Mouse (Mus musculus): ENCODE data around the gene St6galnac4.

The St6galnac4 gene

GRCm38 (mm10) chr2:32586871-32587351 is at the start of gene St6galnac4:
Gene St6galnac4 (plus strand): TSS chr2:32587095.
- DNase-seq (ENCODE audit: low read depth): peak; percentile 86

- DNase-seq (ENCODE audit: low read depth): no peak
Measured at GRCm38 (mm10) chr2:32537360-32537905, 49.5 kb upstream of the St6galnac4 start.

- DNase-seq (ENCODE audit: low read depth): no peak
Measured at GRCm38 (mm10) chr2:32537941-32538340, 49.0 kb upstream of the St6galnac4 start.

GRCm38 (mm10) chr2:32538461-32538860 is 48.4 kb upstream of the St6galnac4 start:
- no peak for DNase-seq (ENCODE audit: low read depth)

GRCm38 (mm10) chr2:32539452-32539981 is 47.4 kb upstream of the St6galnac4 start:
- no peak for DNase-seq (ENCODE audit: low read depth)

GRCm38 (mm10) chr2:32541333-32541908 is 45.5 kb upstream of the St6galnac4 start:
- no peak for DNase-seq (ENCODE audit: low read depth)

- DNase-seq (ENCODE audit: low read depth): no peak
Measured at GRCm38 (mm10) chr2:32541986-32542573, 44.8 kb upstream of the St6galnac4 start.

GRCm38 (mm10) chr2:32543031-32543449 is 43.9 kb upstream of the St6galnac4 start:
- DNase-seq (ENCODE audit: low read depth): no peak

- no peak for DNase-seq (ENCODE audit: low read depth)
Measured at GRCm38 (mm10) chr2:32546951-32547350, 39.9 kb upstream of the St6galnac4 start.

- no peak for DNase-seq (ENCODE audit: low read depth)
Measured at GRCm38 (mm10) chr2:32547380-32547779, 39.5 kb upstream of the St6galnac4 start.

GRCm38 (mm10) chr2:32547964-32548739 is 38.7 kb upstream of the St6galnac4 start:
- DNase-seq (ENCODE audit: low read depth): no peak

- no peak for DNase-seq (ENCODE audit: low read depth)
Measured at GRCm38 (mm10) chr2:32549171-32549570, 37.7 kb upstream of the St6galnac4 start.

- peak; percentile 95 for DNase-seq (ENCODE audit: low read depth)
Measured at GRCm38 (mm10) chr2:32549764-32550163, 37.1 kb upstream of the St6galnac4 start.

GRCm38 (mm10) chr2:32551236-32551635 is 35.7 kb upstream of the St6galnac4 start:
- no peak for DNase-seq (ENCODE audit: low read depth)

GRCm38 (mm10) chr2:32553592-32554148 is 33.2 kb upstream of the St6galnac4 start:
- no peak for DNase-seq (ENCODE audit: low read depth)

GRCm38 (mm10) chr2:32555484-32555883 is 31.4 kb upstream of the St6galnac4 start:
- peak; percentile 73 for DNase-seq (ENCODE audit: low read depth)

GRCm38 (mm10) chr2:32556019-32556418 is 30.9 kb upstream of the St6galnac4 start:
- DNase-seq (ENCODE audit: low read depth): no peak

GRCm38 (mm10) chr2:32559570-32559969 is 27.3 kb upstream of the St6galnac4 start:
- no peak for DNase-seq (ENCODE audit: low read depth)

GRCm38 (mm10) chr2:32566536-32567063 is 20.3 kb upstream of the St6galnac4 start:
- no peak for DNase-seq (ENCODE audit: low read depth)

- no peak for DNase-seq (ENCODE audit: low read depth)
Measured at GRCm38 (mm10) chr2:32568149-32568548, 18.7 kb upstream of the St6galnac4 start.

- DNase-seq (ENCODE audit: low read depth): no peak
Measured at GRCm38 (mm10) chr2:32568941-32569340, 18.0 kb upstream of the St6galnac4 start.

All from fibroblast of lung, adult 2 months (primary cell).